Mouse (Mus musculus) neural tube, embryonic 10.5 days (tissue): ENCODE results near the gene Tars2.

Experiments used
- DNase-seq: peaks from one replicate; pipeline ENCODE4 v3.0.0-alpha.2; 2017; ENCODE audit warnings: low spot score; ENCODE audit errors: extremely low spot score

Tars2 gene

DNA sequence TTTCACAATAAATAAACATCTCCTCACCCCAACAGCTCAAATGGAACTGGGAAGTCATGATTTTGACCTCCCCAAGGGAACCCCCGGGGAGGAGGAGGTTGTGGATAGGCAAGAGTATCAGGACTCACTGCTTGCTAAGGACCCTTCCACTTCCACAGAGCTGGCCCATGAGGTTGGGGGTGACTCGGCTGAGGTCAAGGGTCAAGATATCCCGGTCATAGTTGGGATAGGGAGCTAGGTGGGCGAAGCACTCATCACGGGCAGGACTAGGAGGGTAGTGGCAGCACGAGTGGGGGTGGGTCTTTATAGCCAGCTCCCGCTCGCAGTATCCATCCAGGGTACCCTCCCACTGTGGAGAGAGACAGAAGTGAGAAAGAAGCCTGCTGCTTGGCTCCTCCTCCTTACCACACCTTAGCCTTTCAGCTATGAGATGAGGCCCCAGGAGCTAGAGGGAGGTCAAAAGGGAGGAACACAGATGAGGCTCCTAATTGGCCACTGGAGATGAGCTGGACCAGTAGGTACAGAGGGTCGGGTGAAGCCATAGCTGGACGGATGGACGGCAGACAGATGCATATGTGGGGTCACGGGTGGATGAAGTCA is 24.8 kb downstream of the Tars2 start:
- DNase-seq: no peak

DNA sequence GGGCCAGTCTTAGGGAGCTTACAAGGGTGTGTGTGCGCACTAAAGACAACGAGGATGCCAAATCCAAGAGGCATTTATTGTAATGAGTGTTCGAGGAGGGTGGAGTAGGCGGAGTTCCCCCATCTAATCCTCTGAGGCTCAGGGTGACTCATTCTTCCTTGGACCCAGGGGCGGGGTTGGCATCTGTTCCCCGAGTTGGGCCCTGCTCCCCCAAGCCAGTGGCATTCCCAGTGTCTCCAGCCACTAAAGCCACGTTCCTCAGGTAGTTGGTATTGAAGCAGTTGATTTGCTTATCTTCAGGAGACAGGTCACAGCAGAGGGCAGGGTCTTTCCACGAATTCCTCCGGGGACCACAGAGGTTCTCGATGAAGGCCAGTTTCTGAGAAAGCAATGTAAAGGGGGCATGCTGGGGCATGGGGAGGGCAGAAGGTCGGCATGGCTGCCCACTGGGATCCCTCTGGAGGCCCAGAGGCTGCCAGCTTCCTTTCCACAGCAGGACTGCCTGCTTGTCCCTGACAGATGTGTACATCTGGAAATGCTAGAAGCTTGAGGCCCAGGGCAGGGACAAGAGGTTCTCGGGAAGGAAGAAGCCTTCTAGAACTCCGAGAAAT is 25.8 kb downstream of the Tars2 start:
- DNase-seq: no peak

DNA sequence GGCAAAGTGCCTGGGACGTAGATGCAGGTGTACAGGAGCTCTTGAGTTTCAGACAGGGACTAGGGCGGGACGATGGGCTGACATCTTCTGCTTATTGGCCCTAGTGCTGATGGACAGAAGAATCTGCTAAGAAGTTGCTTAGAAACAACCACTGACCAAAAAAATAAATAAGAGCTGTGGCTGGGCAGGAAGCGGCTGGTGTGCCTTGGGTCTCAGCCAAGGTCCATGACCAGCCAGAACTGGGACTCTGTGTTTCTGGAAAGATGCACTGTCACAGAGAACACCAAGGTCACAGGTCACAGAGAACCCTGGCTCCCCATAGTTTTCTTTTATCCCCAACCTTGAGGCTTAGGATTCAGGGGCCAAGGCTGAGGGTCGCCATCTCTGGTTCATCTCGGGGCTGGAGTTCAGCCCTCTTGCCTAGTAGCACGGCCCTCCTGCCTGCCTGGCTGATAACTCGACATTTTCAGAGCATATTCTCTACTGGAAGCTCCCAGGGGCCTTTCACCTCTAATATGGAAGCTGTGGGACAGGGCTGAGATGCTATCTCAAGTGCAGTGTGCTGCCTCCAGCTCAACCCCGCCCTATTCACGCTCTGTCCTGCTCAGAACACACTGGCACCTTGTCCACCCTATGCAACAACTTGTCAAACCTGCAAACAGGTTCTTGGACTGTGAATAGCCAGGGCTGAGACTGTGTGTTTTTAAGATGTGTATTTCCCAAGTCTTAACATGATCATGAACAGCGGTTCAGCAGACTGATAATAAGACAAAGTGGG is 27.1 kb downstream of the Tars2 start:
- no peak for DNase-seq

DNA sequence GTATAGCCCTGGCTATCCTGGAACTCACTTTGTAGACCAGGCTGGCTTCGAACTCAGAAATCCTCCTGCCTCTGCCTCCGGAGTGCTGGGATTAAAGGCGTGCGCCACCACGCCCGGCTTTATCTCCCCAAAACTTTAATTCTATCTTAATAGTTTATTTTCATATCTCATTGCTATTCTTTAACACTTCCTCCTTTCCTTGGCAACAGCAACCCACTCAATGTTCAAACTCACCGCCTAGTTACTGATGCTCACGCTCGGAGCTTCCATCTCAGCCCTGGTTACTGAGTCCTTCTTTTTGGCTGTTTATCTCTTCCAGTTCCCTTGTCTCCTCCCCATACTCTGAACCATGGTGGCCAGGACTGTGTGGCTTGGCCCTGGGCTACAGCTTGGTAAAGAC is 27.7 kb downstream of the Tars2 start:
- no peak for DNase-seq

DNA sequence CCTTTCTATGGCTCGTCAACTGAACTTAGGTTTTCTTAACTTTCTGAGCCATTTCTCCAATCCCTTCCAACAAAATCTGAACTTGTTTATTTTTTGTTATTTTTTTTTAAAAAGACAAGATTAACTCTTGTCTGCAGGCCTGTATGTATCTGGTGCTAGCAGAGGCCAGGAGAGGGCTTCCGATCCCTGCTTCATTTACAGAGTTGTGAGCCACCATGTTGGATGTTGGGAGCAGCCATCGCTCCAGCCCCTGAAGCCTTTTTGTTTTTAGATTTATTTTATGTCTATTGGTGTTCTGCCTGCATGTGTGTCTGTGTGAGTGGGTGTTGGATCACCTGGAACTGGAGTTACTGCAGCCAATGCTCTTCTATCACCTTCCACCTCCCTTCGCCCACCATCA is 28.2 kb downstream of the Tars2 start:
- DNase-seq: no peak

DNA sequence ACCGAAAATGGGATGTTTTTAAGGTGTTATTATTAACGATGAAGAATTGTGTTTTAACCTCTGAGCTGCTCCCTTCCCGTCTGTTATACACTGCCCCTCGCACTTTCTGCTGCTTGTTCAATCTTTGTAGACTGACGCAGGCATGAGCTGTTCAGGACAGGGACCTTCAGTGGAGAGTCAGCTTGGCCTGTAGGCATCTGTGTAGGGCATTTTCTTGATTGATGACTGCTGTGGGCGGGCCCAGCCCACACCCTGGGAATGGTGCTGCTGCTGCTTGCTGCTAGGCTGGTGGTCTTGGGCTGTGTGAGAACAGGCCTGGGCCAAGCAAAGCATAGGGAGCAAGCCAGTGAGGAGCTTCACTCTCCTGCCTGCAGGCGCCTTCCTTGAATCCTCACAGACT is 29.6 kb downstream of the Tars2 start:
- peak; percentile 40 for DNase-seq

DNA sequence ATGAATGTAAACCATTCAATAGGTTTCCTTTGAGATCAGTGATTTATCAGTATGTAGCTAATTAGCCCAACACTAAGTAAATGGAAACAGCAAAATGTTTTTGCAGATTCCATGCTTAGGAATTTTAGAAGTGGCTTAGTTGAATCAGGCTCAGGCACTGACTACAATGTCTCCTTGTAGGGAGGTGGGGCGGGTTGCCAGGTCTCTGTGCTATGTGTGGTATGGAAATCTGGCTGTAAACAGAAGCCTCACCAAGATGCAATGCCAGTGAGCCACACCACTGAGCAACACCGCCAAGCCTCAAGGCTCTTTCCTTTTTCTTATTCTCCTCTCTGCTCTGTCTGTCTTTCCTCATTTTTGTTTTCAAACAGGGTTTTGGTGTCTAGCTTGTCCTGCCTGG is 31.1 kb downstream of the Tars2 start:
- no peak for DNase-seq

DNA sequence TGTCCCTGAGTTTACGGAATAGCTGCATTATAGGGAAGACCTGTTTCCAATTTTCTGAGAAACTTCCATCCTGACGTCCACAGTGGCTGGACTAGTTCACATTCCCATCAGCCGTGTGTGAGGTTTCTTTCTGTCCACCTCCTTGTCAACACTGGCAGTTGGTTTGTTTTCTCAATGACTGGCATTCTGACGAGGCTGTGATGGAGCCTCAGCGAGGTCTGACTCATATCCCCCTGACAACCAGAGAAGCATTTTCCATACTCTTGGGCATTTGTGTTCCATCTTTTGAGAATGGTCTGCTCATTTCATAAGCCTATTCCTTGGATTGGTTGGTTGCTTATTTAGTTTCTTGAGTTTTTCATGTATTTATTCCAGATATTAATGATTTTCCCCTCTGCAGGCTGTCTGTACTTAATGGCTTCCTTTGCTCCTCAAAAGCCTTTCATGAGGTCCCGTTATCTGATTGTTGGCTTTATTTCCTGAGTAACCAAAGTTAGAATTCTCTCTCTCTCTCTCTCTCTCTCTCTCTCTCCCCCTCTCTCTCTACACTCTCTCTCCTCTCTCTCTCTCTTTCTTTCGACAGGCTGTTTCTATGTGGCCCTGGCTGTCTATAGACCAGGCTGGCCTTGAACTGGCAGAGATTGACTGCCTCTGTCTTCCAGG is 33.2 kb downstream of the Tars2 start:
- no peak for DNase-seq

DNA sequence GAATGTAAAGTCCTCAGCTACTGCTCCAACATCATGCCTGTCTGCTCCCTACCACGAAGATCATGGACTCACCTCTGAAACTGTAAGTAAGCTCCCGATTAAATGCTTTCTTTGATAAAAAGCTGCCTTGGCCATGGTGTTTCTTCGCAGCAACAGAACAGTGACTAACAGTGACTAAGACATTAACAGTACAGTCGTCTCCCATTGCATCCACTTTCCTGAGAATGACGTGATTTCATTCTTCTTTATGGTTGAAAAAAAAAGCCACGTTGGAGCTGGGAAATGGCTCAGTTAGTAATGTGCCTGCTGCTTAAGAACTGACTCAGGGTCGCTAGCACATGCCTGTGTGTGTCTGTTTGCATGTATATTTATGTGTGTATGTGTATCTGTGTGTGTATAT is 34.1 kb downstream of the Tars2 start:
- no peak for DNase-seq

DNA sequence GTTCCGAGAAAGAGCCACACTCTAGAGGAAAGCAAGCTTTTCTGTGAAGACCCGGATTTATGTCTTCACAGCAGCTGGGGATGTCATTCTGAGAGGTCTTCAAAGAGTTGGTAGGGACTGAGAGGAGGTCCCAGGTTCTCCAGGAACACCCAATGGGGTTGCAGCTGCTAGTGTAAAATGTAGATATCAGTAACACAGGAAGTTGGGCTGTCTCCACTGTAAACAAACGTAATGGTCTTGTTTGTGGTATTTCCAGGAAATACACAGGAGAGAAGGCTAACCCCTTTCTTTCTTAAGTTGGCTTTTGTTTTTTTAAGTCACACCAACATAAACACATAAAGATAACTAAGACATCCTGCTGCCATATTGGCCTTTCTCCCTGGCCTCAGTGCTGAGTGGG is 37.6 kb downstream of the Tars2 start:
- DNase-seq: no peak

DNA sequence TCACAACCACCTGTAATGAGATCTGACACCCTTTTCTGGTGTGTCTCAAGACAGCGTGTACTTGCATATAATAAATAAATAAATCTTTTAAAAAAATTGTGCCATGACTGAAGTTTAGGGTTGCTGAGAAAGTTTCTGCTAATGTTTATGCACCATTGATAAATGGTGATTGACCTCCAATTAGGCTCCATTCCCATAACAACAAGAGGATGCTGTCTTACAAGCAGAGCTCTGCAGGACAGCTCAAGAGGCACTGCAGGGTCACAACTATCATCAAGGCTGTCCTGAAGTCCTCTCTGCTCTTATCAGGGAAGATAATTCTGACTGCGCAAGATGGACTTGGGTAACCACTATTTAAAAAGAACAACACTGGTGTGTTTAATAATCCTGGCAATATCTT is 41.9 kb downstream of the Tars2 start:
- no peak for DNase-seq

DNA sequence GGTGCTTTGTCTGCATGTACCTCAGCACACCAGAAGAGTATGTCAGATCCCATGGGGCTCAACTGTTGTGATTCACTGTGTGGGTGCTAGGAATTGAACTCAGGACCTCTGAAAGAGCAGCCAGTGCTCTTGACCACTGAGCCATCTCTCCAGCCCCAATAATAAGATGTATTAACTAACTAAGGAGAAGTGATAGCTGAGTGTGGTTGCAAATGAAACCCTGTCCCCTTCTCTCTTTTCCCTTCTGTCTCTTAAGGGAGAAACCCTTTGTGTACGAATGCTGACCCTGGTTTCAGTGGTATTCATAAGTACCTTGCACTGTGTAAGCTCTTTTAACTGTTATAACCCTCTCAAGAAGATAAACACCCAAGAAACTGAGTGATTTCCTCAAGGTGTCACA is 43.9 kb downstream of the Tars2 start:
- DNase-seq: no peak

DNA sequence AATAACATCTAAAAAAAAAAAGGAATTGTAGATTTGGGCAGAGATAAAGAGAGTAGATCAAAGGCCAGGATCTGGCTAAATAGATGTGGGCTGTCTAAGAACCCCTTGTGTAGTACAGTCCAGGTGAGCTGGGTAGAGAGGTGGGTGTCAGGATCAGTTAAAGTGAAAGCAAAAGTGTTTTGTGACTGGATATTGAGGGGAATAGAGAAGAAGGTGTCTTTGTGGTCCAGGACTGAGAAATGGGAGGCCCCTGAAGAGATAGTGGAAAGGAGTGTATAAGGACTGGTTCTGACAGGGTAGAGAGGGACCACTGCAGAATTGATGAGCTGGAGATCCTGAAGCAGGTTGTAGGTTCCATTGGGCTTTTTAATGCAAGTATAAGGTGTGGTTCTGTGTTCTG is 50.0 kb downstream of the Tars2 start:
- DNase-seq: no peak

DNA sequence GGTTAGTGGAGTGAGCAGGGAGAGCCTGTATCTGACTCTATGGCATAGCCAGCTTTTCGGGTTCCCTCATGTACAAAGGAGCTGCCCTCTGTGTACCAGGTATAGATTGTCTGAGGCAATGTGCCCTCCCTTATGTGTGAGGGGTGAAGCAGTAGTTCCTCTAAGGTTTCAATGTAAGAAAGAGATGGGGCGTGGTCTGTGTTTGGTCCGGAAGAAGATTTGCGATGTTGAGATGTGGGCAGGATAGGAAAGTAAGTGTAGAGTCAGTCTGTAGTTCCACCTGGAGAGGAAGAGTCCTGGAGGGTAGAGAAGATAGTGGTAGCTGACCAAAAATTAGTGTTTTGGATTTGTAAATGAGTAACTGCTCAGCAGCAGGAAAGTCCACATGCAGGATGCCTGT is 51.0 kb downstream of the Tars2 start:
- DNase-seq: no peak

DNA sequence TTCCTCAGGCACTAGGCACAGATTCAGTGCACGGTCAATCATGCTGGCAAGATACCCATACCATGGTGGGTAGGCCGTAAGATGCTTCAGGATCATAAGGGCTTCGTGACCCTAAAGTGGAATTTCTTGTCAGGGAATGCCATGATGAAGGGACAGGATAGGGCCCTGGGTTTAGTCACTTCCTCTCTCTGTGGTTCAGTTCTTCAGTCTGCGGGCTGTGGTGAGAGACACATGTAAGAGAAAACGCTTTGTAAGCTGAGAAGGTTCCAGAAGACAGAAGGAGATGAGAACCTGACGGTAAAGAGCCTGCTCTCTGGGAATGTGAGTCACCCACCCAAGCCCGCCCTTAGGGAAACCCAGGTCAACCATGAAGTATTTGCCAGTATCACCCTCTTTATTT is 52.5 kb downstream of the Tars2 start:
- DNase-seq: no peak

DNA sequence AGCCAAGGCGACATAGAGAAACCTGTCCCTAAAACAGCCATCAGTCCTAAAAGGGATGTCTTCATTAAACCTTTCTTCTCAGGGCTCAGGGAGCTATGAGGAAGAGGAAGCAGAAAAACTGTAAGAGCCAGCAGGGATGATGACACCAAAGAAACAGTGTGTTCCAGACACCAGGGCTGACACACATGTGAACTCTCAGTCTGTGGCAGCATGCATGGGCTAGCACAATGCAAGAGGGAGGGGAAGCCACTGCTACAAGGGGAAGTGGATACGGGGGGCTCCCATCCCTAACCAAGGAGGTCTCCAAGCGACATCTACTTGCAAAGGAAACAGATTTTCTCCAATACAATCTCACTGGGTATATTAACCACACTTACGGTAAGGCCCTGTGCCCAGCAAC is 53.7 kb downstream of the Tars2 start:
- DNase-seq: no peak

DNA sequence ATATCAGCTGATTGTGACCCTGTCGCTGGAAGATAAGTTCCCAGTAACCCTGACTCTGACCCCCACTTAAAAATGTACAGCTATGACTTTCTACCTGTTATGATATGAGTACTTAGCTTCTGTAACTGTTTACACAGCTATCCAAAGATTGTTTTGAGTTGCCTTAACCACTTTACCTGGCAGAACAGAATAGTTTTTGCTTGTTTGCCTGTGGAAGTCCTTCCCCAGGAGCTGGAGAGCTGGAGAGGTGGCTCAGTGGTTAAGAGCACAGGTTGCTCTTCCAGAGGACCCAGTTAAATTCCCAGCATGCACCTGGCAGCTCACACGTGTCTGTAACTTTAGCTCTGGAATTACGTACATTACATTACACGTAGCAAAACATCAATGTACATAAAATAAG is 55.4 kb downstream of the Tars2 start:
- DNase-seq: no peak

DNA sequence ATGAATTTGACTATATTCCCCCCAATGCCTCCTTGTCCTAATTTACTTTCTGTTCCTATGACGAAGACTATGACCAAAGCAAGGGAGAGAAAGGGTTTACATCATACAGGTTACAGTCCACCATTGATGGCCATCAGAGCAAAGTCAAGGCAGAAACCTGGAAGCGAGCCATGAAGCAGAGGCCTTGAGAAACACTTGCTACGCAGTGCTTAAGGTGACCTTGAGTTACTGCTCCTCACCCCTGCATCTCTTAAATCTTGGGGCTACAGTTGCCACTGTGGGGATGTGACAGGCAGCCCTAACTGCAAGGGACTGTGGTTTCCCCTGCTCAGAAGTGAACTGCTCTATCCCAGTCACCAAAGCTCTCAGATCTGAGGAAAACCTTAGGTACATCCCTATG is 56.7 kb downstream of the Tars2 start:
- no peak for DNase-seq

DNA sequence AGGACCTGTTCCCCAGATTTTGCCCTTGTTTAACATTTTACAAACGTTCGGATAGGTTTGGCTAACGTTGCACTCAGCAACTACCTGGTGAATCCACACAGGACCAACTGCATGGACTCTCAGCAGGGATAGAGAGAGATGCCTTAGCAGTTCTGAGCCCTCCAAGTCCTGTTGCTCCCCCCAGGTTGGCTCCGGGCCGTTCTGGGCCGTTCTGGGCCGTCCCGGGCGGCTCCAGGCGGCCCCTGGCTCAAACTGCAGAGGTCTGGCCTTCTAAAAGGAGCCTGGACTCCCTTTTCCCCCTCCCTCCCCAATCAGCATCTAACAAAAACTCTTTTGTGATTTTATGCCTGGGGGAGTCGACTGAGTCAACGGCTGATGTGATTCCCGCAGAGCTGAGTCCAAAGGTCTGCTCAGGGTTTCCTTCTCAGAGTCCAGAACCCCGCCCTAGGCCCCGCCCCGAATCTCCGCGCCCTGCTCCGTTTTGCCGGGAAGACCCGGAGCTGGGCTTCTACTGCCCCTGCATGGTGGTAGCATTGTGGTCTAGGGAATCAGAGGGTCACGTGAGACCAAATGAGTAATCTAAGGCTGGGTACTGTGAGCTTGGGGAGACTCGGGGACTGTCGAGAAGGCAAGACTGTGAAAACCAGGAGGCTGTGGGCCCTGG is 58.0 kb downstream of the Tars2 start:
- peak; percentile 83 for DNase-seq

DNA sequence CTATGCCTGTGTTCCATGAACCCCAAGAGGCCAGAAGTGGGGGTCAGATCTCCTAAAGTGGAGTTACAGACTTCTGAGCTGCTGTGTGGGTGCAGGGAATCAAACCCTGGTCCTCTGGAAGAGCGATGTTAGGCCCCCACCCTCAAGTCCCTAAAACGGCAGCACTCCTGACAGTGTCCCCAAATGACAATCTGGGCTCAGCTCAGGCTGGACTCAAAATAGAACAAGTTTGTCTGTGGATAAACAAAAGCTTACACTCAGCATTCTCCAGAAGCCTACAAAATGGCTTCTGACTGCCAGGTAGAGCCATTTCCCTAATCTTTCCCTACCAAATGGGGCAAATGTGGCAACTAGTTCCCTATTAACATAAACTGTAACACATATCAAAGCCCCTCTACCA is 58.9 kb downstream of the Tars2 start:
- DNase-seq: no peak

DNA sequence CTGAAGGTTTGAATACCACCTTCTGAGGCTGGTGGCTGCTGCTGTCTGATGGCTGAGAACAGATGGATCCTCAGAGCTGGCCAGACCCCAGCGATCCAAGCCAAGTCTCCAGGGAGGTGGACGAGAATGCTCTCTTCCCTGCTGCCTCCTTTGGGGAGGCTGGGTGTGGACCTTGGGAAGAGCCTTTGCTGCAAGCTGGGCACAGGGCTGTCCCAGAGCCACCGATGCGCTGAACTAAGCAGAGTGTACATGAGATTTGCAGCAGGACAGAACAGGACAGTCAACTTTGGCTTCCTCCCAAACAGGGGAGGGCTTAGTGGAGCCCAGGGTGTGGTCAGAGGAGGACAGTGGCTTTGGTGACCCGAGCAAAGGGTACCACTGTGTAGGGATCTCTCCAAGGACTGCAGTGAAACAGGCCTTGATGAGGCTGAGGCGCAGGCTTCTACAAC is 59.7 kb downstream of the Tars2 start:
- no peak for DNase-seq

DNA sequence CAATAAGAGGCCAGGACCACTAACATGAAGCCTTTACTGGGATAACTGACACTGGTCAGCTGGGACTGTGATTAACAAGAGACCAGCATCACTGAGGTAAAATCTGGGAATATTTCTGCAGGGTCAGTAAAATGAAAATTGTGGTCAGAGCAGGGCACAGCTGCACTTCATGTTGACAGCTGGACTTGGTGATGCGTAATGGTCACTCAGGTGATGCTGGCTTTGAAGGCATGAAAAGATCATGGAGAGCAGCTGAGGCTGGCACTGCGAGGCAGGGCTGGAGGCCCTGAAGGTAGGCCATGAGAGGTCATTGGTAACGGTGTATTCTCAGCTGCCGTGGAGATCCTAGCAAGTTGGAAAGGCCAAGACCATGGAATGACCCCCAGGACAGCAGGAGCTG is 61.7 kb downstream of the Tars2 start:
- peak; percentile 12 for DNase-seq
